Mouse (Mus musculus) brain, embryonic 14.5 days (tissue): Measurements from ENCODE around the gene Abl2.

Experiments used
- CTCF ChIP-seq: fragments of 200-500 bp; IDR thresholded peaks from 2 replicates; pipeline ENCODE4 v1.5.1; 2012; ENCODE audit warnings: inconsistent platforms, mild to moderate bottlenecking, moderate library complexity, borderline replicate concordance; ENCODE audit not compliant: insufficient read depth, insufficient read length; ENCODE audit errors: extremely low read depth
- POLR2A ChIP-seq: fragments of 200-500 bp; IDR thresholded peaks from 2 replicates; pipeline ENCODE4 v1.6.1; 2012; ENCODE audit warnings: mild to moderate bottlenecking, inconsistent platforms, borderline replicate concordance; ENCODE audit not compliant: poor library complexity, insufficient read depth, insufficient read length, severe bottlenecking; ENCODE audit errors: extremely low read depth

DNA sequence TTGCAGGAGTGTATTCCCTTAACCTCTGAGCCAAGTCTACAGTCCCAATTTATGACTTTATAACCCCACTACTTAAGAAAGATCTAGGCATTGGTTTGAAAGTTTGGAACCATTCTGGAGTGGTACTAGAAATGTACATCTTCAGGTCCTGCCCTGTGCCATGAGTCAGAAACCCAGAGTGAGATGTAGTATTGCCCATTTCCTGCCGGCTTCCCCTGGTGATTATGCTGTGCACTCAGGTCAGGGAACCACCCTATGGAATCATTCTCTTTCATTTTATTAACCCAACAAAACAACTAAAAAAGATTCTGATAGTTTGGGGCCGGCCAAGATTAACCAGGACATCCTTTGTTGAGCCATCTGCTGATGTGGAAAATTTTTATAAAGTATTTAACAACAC is 47.4 kb downstream of the Abl2 start:
- TF ChIP-seq CTCF: no peak
- no peak for TF ChIP-seq POLR2A
